Mouse (Mus musculus): ENCODE data around the gene Sun1. TPM values are rescaled to one million over a fixed set of nuclear protein-coding genes. Genes with fewer than 3 reads are reported as not detected.

The Sun1 gene
- total RNA-seq, 2 experiments from 2014 or later: 43.5 to 44.8 TPM

- no peak for DNase-seq
- intact Hi-C loops (cut with DNase I): no loop called here
Measured at GRCm38 (mm10) chr5:139247767-139248166, 47.3 kb downstream of the Sun1 start.

DNA sequence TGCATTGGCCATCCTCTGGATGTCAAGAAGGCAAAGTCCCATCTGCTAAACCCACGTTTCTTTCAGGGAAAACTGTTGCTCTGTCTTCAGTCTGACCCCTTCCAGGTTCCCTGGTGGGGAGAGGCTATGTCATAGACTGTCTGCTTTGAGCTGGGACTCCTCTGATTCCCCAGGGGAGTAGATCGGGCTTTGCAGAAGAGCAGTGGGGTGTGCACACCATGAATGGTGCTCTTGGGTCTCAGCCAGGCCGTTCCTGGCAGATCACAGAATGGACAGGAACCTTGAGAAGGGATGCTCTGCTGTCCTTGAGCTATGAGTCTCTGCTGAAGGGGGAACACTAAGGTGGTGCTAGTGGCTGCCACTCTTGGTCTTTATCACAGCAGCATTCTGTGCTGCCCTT is 48.4 kb downstream of the Sun1 start:
- intact Hi-C loops (cut with DNase I): no loop called here
- DNase-seq: no peak

- intact Hi-C loops (cut with DNase I): loop anchor here (5.0 kb wide), 1 partner anchor 49 kb away; the partner anchor contains the start of gene Sun1
- DNase-seq: no peak
Measured at GRCm38 (mm10) chr5:139251279-139251678, 50.8 kb downstream of the Sun1 start.

DNA sequence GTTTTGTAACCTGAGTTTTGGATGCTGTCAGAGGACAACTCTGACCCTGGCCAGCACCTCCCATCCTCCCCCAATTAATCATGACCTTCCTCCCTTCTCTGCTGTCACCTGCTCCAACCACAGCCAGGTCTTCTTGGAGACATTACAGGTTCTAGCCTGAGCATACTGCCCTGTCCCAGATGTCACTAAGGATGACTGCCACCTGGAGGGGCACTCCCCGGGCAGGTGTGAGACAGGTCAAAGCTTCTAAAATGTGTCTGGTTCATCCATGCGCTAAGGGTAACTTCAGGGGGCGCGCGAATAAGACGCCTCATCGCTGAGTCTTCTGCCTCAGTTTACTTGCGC is 51.3 kb downstream of the Sun1 start:
- no peak for DNase-seq
- intact Hi-C loops (cut with DNase I): loop anchor here (5.0 kb wide), 1 partner anchor 49 kb away; the partner anchor contains the start of gene Sun1

GRCm38 (mm10) chr5:139252081-139252909 is 51.9 kb downstream of the Sun1 start, which contains the start of gene Get4:
Gene Get4, plus strand, starts transcription at chr5:139252324.
- DNase-seq: peak; percentile 100
- intact Hi-C loops (cut with DNase I): loop anchor here (5.0 kb wide), 1 partner anchor 50 kb away; the partner anchor contains the start of gene Sun1

DNA sequence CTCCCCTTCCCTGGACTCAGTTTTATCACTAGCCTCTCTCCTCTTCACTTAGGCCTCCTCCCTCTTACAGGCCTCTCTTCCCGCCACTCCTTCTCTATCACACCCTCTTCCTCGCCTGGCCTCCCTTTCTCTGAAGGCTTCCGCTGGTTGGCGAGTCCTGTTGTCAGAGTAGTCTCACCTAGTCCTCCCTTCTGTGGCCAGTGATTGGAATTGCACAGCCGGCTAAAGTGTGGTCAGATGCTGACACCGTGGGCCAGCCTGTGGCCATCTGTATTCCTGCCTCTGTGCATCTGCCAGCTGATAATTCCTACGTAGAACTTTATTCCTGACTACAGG is 52.4 kb downstream of the Sun1 start:
- no peak for DNase-seq
- intact Hi-C loops (cut with DNase I): loop anchor here (5.0 kb wide), 1 partner anchor 51 kb away; the partner anchor contains the start of gene Sun1

GRCm38 (mm10) chr5:139253301-139253741 is 52.9 kb downstream of the Sun1 start:
- intact Hi-C loops (cut with DNase I): loop anchor here (5.0 kb wide), 1 partner anchor 51 kb away; the partner anchor contains the start of gene Sun1
- peak; percentile 39 to 45 for DNase-seq

- intact Hi-C loops (cut with DNase I): loop anchor here (5.0 kb wide), 1 partner anchor 53 kb away; the partner anchor contains the start of gene Sun1
- no peak for DNase-seq
Measured at GRCm38 (mm10) chr5:139254938-139255337, 54.5 kb downstream of the Sun1 start.

GRCm38 (mm10) chr5:139255777-139256176 is 55.3 kb downstream of the Sun1 start:
- peak; percentile 51 to 57 for DNase-seq
- intact Hi-C loops (cut with DNase I): no loop called here

DNA sequence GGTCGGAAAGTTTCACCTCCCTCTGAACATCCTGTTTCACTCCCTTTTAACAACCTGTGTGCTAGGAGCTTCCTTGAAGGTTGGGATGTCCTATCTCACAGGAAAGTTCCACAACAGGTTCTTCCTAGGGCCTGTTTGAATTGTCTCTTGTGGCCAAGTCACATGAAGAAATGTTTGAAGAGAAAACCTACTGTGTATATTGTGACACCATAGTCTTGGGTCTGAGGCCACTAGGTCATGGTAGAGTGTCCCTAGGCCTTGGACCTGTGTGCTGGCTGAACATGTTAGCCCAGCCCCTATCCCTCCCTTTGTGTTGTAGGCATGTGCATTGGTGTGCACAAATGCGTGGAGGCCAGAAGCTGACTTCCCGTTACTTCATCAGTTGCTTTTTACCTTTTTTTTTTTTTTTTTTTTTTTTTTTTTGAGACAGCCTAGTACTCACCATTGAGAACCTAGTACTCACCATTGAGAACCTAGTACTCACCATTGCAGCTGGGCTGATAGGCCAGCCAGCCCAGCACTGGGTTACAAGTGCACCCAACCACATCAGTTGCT is 55.9 kb downstream of the Sun1 start:
- no peak for DNase-seq
- intact Hi-C loops (cut with DNase I): no loop called here

GRCm38 (mm10) chr5:139257265-139257664 is 56.8 kb downstream of the Sun1 start:
- intact Hi-C loops (cut with DNase I): no loop called here
- no peak for DNase-seq

- no peak for DNase-seq
- intact Hi-C loops (cut with DNase I): no loop called here
Measured at GRCm38 (mm10) chr5:139257818-139258217, 57.4 kb downstream of the Sun1 start.

DNA sequence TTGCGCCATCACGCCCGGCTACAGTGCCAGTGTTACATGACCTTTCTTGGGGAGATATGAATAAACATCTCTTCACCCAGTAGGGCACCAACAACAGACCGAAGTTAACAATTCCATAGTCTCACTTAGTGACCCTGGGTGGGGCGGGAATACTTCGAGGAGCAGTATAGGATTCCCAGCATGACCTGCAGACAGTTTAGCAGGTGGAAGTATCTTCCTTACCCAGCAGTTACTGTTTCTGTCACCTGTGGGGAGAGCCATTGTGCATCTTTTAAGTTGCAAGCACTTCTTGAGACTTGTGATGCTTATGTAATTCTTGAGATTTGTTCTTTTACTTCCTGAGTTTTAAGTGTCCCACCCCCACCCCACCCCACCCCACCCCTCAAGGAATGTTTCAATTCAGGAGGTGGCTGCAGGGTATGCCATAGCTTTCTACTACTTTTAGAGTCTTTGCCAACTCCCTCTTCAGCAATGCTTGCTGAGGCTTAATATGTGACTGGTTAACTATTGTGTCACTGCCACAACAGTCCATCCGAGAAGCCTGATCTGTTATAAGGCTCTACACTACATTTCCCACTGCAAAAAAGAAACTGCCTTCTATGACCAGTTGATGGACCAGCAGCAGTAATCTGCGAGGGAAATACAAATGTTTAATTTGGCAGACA is 58.1 kb downstream of the Sun1 start:
- intact Hi-C loops (cut with DNase I): no loop called here
- DNase-seq: no peak

GRCm38 (mm10) chr5:139259853-139260252 is 59.4 kb downstream of the Sun1 start:
- peak; percentile 37 to 41 for DNase-seq
- intact Hi-C loops (cut with DNase I): no loop called here

- intact Hi-C loops (cut with DNase I): no loop called here
Measured at GRCm38 (mm10) chr5:139261403-139261802, 61.0 kb downstream of the Sun1 start.

DNA sequence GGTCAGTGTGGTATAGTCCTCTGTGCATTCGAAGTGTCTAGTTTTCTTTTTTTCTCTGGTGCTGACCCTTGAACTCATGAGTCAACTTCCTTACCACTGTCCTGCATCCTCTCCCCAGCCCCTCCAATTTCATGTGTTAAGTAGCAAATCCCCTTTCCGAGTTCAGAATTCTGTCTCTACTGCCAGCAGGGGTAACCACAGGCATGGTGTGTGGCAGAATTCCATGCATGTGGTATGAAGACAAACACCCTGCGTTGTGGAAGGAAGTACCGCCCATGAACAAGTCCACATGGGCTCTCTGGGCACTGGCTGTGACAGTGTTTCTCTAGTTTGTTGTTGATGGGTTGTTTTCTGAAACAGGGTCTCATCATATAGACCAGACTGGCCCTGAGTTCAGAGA is 67.2 kb downstream of the Sun1 start:
- no peak for DNase-seq
- intact Hi-C loops (cut with DNase I): no loop called here

More at GRCm38 (mm10) chr5:139261403-139261802, 61.0 kb downstream of the Sun1 start:
- no peak for DNase-seq

GRCm38 (mm10) chr5:139270806-139271521 is 70.5 kb downstream of the Sun1 start:
- peak; percentile 37 to 51 for DNase-seq
- intact Hi-C loops (cut with DNase I): no loop called here

DNA sequence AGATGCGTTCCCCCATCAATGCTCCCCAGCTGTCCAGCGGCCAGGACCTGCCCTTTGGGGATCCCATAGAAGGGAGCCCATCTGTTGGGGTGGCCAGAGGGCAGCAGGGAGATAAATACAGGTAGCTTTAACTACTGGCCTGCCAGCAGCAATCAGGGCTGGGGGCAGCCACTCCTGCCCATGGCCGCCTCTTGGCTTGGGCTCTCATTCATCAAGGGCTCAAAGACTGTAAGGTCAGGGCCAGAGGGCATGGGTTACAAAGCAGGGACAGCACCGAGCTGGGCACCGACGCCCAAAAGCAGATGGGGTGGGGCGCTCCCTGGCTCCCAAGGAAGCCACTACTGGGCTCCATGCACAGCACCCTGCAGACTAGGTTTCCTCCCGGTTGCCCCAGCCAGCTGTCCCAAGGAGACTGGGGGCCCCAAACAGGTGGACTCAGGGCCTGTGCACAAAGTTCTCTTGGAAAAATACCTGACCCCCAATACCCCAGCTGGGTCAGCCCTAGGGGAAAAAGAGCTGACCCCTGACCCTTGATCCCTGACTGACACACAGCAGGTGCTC is 71.6 kb downstream of the Sun1 start:
- DNase-seq: no peak
- intact Hi-C loops (cut with DNase I): no loop called here

- no peak for DNase-seq
- intact Hi-C loops (cut with DNase I): no loop called here
Measured at GRCm38 (mm10) chr5:139277287-139277686, 76.8 kb downstream of the Sun1 start.

DNA sequence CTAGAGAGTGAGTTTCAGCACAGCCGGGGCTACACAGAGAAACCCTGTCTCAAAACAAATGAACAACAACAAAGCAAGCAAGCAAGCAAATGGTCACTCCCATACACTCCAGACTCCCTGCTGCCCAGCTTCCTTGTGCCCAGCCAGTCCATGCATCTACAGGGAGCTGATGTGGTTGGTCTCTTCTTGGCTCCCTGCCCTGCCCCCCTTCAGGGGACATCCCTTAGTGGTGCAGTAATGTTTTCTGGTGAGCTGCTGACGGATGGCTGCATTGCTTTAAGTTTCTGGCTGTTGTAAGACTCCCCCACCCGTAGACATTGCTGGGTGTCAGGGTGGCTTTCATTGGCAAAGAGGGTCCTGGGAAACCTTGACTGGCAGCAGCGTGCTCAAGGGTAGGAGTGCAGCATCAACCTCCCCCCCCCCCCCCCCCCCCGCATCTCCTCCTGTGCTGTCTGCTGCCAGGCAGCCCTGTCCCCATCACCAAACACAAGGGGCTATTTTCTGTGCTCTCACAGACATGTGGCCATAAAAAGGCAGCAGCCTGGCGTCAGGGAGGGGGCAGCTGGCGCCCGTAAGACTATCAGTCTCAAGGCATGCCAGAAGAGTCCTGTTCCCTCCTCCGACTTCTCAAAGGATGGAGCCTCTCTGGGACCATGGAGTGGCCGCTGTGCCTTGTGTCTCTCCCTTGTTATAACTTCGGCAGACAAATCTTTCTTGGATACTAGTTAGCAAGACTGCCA is 81.1 kb downstream of the Sun1 start:
- DNase-seq: no peak
- intact Hi-C loops (cut with DNase I): loop anchor here (1.0 to 5.0 kb wide), 3 partner anchors 45 to 221 kb away; no protein-coding TSS in a partner anchor
